Comparison of ENCODE assay signal across 15 mouse cellular contexts in genomic region chr5:44335756-44336155, GRCm38 (mm10).
"Had no signal": no experiment of that assay in that cellular context is flagged by ENCODE, and none has a peak within 500 bp of the region (broad histone marks: within the 10 kb centered on the region; RNA-seq: fewer than 3 reads in every experiment).

No protein-coding gene starts in this region.

- H3K4me3 ChIP-seq: lung, embryonic 15.5 days; megakaryocyte, embryonic 14.5 days; midbrain, embryonic 13.5 days; midbrain, embryonic 15.5 days; neural tube, embryonic 12.5 days; stomach, embryonic 15.5 days had no signal

- H3K4me1 ChIP-seq: lung, embryonic 15.5 days; megakaryocyte, embryonic 14.5 days; midbrain, embryonic 13.5 days; midbrain, embryonic 15.5 days; neural tube, embryonic 12.5 days; stomach, embryonic 15.5 days had no signal

- H3K27me3 ChIP-seq: lung, embryonic 15.5 days; megakaryocyte, embryonic 14.5 days; midbrain, embryonic 13.5 days; midbrain, embryonic 15.5 days; neural tube, embryonic 12.5 days; stomach, embryonic 15.5 days had no signal

- H3K27ac ChIP-seq: lung, embryonic 15.5 days; macrophage; midbrain, embryonic 13.5 days; midbrain, embryonic 15.5 days; neural tube, embryonic 12.5 days; stomach, embryonic 15.5 days; stomach, postnatal 0 days had no signal

- H3K36me3 ChIP-seq: lung, embryonic 15.5 days; midbrain, embryonic 13.5 days; midbrain, embryonic 15.5 days; neural tube, embryonic 12.5 days; stomach, embryonic 15.5 days had no signal

- DNase-seq: lung, adult 2 months; lung, postnatal 14 days; lung, postnatal 36 days; right cerebral cortex, postnatal 14 days; thymus, adult 2 months; thymus, postnatal 25 days; thymus, postnatal 4 days had no signal

- H3K9ac ChIP-seq: lung, embryonic 15.5 days; midbrain, embryonic 13.5 days; midbrain, embryonic 15.5 days; neural tube, embryonic 12.5 days; stomach, embryonic 15.5 days had no signal
